Mouse (Mus musculus): Measurements from ENCODE around the gene Figla.

DNA sequence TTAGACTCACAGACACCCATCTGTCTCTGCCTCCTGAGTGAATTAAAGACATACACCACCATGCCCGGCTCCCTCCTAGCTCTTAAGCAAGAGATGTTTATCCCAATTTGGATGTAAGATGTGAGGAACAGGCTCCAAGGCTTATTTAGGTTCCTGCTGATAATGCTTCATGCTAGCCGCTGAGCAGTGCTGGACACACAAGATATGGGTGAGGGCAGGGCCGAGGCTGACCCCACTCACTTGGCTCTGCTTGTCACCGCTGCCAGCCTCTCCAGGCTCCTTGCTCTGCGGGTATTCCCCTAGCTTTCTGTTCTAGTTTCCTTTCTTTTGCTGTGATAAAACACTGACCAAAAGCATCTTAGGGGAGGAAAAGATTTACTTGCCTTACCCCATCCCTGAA is 37.6 kb downstream of the Figla start:
- TF ChIP-seq CTCF (IDR thresholded peaks at IDR 0.05; ENCODE audit: borderline replicate concordance, control insufficient read depth, extremely low read depth, insufficient read depth, low read length, poor library complexity) (no peak), POLR2A (IDR thresholded peaks at IDR 0.05; ENCODE audit: control insufficient read depth, extremely low read depth, insufficient read depth, low read length, poor library complexity) (no peak)
